9 mouse cellular contexts compared by ENCODE assay signal in the genomic region with DNA sequence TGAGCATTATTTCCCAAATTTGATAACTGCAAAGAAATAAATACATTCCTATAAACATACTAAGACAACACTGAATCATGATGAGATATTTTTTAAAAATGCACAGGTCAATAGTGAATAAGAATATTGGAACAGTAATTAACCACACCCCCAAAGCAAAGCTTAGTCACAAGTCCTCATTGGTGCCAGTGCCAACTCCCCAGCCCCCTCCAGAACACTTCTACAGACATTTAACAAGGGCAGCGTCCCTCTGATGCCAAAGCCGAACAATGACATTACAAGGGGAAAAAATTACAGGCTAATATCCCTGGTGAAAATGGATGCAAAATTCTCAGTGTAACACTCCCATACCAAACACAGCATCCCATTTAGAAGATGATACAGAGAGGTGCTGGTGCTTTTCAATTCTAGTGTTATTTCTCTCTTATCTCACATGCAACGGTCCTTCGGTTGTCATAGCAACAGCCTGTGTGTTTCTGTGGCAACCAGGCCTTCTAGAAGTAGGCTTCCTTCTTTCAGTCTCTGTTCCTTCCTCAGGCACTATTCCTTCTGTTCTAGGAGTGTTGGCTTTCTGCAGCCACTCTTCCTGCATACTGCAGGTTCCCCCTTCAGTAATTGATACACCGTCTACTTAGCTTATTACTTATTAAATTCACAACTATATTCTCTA. TPM values are rescaled to one million over a fixed set of nuclear protein-coding genes. Genes with fewer than 3 reads are reported as not detected.
DNase-seq lines count a peak whose midpoint lies in the region; ATAC-seq and TF ChIP-seq lines count a peak whose summit lies in the region.
"Had no signal": no experiment of that assay in that cellular context is flagged by ENCODE, and none has a peak within 500 bp of the region (broad histone marks: within the 10 kb centered on the region; RNA-seq: fewer than 3 reads in every experiment).

No protein-coding gene starts in this region.

- H3K9ac ChIP-seq in forebrain, embryonic 16.5 days (replicated peaks; ENCODE audit: low read depth, low read length), result no peak overlapping the region
- H3K9ac ChIP-seq in intestine, postnatal 0 days (ENCODE audit: low read depth, low read length), result no peak overlapping the region

- intact Hi-C loops in left cerebral cortex, adult 2 months (cut with DNase I), result no loop called here
- intact Hi-C loops in heart, postnatal 36 days (cut with DNase I), result loop anchor here (5.0 kb wide), 1 partner anchor 652 kb away; no protein-coding TSS in a partner anchor

- no peaks in the 10 kb centered on the region for H3K9me3 ChIP-seq in forebrain, embryonic 16.5 days (ENCODE audit: control insufficient read depth, low read length)
- H3K9me3 ChIP-seq in intestine, postnatal 0 days (ENCODE audit: control insufficient read depth), result no peaks in the 10 kb centered on the region

- no peak overlapping the region for H3K4me3 ChIP-seq in forebrain, embryonic 16.5 days (replicated peaks; ENCODE audit: low read length)
- no peak overlapping the region for H3K4me3 ChIP-seq in left cerebral cortex, adult 2 months
- H3K4me3 ChIP-seq in intestine, postnatal 0 days (ENCODE audit: low read depth, low read length), result no peak overlapping the region

- H3K4me2 ChIP-seq in forebrain, embryonic 16.5 days (ENCODE audit: low read length), result peak overlapping the region; percentile 37
- H3K4me2 ChIP-seq in intestine, postnatal 0 days (replicated peaks; ENCODE audit: low read depth), result no peak overlapping the region

- 22% methylated on average over 5 of the region's 5 CpGs for WGBS in forebrain, embryonic 16.5 days
- 57% methylated on average over 5 of the region's 5 CpGs for WGBS in intestine, postnatal 0 days

- DNase-seq in left cerebral cortex, adult 2 months (ENCODE audit: extremely low spot score in 1 of 2, low spot score in 2 of 2), result peak; percentile 39 to 45
- peak; percentile 82 for DNase-seq in retina, postnatal 1 day
- no peak for DNase-seq in adrenal gland, adult 2 months
- DNase-seq in heart, postnatal 36 days, result no peak
- no peak for DNase-seq in gastrocnemius, adult 18-20 months (ENCODE audit: low spot score)

- H3K4me1 ChIP-seq in forebrain, embryonic 16.5 days (replicated peaks; ENCODE audit: control insufficient read depth, insufficient read depth, low read length), result peaks cover 5% of the 10 kb centered on the region
- H3K4me1 ChIP-seq in intestine, postnatal 0 days (replicated peaks; ENCODE audit: control insufficient read depth, insufficient read depth, low read length), result no peaks in the 10 kb centered on the region

- H3K27me3 ChIP-seq in forebrain, embryonic 16.5 days (replicated peaks; ENCODE audit: control insufficient read depth, insufficient read depth, low read length), result no peaks in the 10 kb centered on the region
- no peaks in the 10 kb centered on the region for H3K27me3 ChIP-seq in intestine, postnatal 0 days (replicated peaks; ENCODE audit: control insufficient read depth, insufficient read depth, low read length)

- H3K36me3 ChIP-seq in forebrain, embryonic 16.5 days (ENCODE audit: control insufficient read depth, insufficient read depth), result no peaks in the 10 kb centered on the region
- no peaks in the 10 kb centered on the region for H3K36me3 ChIP-seq in intestine, postnatal 0 days (ENCODE audit: control insufficient read depth, insufficient read depth)

- H3K27ac ChIP-seq in forebrain, embryonic 16.5 days (ENCODE audit: low read length), result peak overlapping the region; percentile 76
- peak overlapping the region; percentile 51 for H3K27ac ChIP-seq in left cerebral cortex, adult 2 months
- no peak overlapping the region for H3K27ac ChIP-seq in intestine, postnatal 0 days (ENCODE audit: low read depth, low read length)
- H3K27ac ChIP-seq: macrophage had no signal

- TF ChIP-seq CTCF in left cerebral cortex, adult 2 months (IDR thresholded peaks at IDR 0.05), result no peak
- no peak for TF ChIP-seq CTCF in intestine, postnatal 0 days (IDR thresholded peaks at IDR 0.05; ENCODE audit: low read depth)

- ATAC-seq in common myeloid progenitor, adult 5-6 weeks (replicated peaks; ENCODE audit: low read depth, poor library complexity, severe bottlenecking), result peak; percentile 77
- peak; percentile 96 for ATAC-seq in forebrain, embryonic 16.5 days
- ATAC-seq in intestine, postnatal 0 days, result no peak

RNA-seq across cellular contexts. Expression of gene Ahi1, which starts 7.9 kb away (rescaled TPM):
- total RNA-seq in common myeloid progenitor, adult 5-6 weeks (2017), result 10.6 and 11.3 TPM in 2 replicates
- polyA plus RNA-seq in forebrain, embryonic 16.5 days (2015; fragmentation: Nextera tagmentation; extraction: Ambion mirVana), result 62.4 and 79.6 TPM in 2 replicates
- 100 to 1,000 TPM; 181 to 211 TPM for total RNA-seq in left cerebral cortex, adult 2 months (2021)
- 10 to 100 TPM; 28.1 to 31.8 TPM for total RNA-seq in adrenal gland, adult 2 months (2021)
- polyA plus RNA-seq in adrenal gland, adult 2 months (2012; rRNA removed), result 3.9 and 4.4 TPM in 2 replicates
- polyA plus RNA-seq in intestine, postnatal 0 days (2015; fragmentation: Nextera tagmentation; extraction: Ambion mirVana), result 3.6 and 4.2 TPM in 2 replicates
- 1 to 10 TPM; 1.1 to 1.6 TPM for total RNA-seq in heart, postnatal 36 days (2021)
- under 1 TPM; 0.50 to 0.88 TPM for total RNA-seq in gastrocnemius, adult 18-20 months (2021)

Comparison
In these comparisons a context has a peak if more than half of its experiments do, and no peak if none do; other contexts are left out.
1. DNase-seq: peak in left cerebral cortex, adult 2 months (2 of 2) and retina, postnatal 1 day (single experiment); none in adrenal gland, adult 2 months (single experiment), heart, postnatal 36 days (0 of 2) and gastrocnemius, adult 18-20 months (single experiment).
2. RNA of gene Ahi1, which starts 7.9 kb away (total RNA-seq): 181 to 211 TPM in left cerebral cortex, adult 2 months; 28.1 to 31.8 TPM in adrenal gland, adult 2 months, 10.6 to 11.3 TPM in common myeloid progenitor, adult 5-6 weeks, 1.1 to 1.6 TPM in heart, postnatal 36 days and 0.50 to 0.88 TPM in gastrocnemius, adult 18-20 months; every median in the first group is over 4 times any median in the second.